Mouse (Mus musculus) small intestine, adult 2 months (tissue): ENCODE results near the gene Lamc2.

Experiments
- CTCF ChIP-seq: fragments of 200-500 bp; IDR thresholded peaks from 2 replicates; pipeline ENCODE4 v1.5.1; 2012; ENCODE audit warnings: low read depth, mild to moderate bottlenecking, control low read depth, inconsistent platforms, low read length, moderate library complexity, mixed read lengths; ENCODE audit not compliant: insufficient replicate concordance, insufficient read length; ENCODE audit errors: extremely low read depth
- POLR2A ChIP-seq: fragments of 200-500 bp; IDR thresholded peaks from 2 replicates; pipeline ENCODE4 v1.6.1; 2012; ENCODE audit warnings: low read depth, mild to moderate bottlenecking, control low read depth, inconsistent platforms, low read length, moderate library complexity

DNA sequence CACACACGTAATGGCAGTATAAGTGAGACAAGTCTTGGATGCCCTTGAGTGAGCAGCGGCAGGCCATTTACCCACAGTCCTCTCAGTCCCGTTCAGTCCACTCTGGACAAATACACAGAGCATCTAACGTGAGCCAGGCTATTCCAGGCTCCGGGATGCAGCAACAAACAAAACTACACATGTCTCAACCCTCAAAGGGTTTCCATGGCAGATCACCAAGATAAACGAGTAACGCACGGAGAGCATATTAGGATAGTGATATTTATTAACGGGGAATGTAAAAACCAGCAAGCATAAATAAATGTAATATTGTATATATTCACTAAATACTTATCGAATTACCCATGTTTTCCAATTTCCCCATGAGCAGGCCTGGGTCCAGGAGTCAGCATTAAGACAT is 15.2 kb downstream of the Lamc2 start:
- no peak for TF ChIP-seq POLR2A
- TF ChIP-seq CTCF: no peak
